Mouse (Mus musculus) kidney, embryonic 16.5 days (tissue): ENCODE results near the gene Rbm20. TPM values are rescaled to one million over a fixed set of nuclear protein-coding genes. Genes with fewer than 3 reads are reported as not detected.

Experiments used
- ATAC-seq: fragments of 200-750 bp; cut with Nextera tagmentation; 2 replicates; pipeline ENCODE4 v1.8.0; 2017; ENCODE audit warnings: moderate TSS enrichment; ENCODE audit not compliant: low FRiP score, low TSS enrichment
- H3K27ac ChIP-seq: fragments of 300-500 bp; sonication (generic); 2 replicates; pipeline ENCODE4 v1.5.1; 2014; ENCODE audit warnings: low read length
- H3K27me3 ChIP-seq: fragments of 300-500 bp; sonication (generic); 2 replicates; pipeline ENCODE4 v1.6.1; 2014; ENCODE audit warnings: low read length, control low read depth, mixed read lengths; ENCODE audit not compliant: insufficient read depth
- H3K36me3 ChIP-seq: fragments of 300-500 bp; sonication (generic); 2 replicates; pipeline ENCODE4 v1.6.1; 2014; ENCODE audit warnings: low read length, control low read depth, mixed read lengths; ENCODE audit not compliant: insufficient read depth
- H3K4me1 ChIP-seq: fragments of 300-500 bp; sonication (generic); 2 replicates; pipeline ENCODE4 v1.6.1; 2014; ENCODE audit warnings: low read length, control low read depth, mixed read lengths; ENCODE audit not compliant: insufficient read depth
- H3K4me2 ChIP-seq: fragments of 300-500 bp; sonication (generic); replicated peaks from 2 replicates; pipeline ENCODE4 v1.6.1; 2014; ENCODE audit warnings: low read depth, low read length
- H3K4me3 ChIP-seq: fragments of 300-500 bp; sonication (generic); 2 replicates; pipeline ENCODE4 v1.5.1; 2014; ENCODE audit warnings: mild to moderate bottlenecking, low read length
- H3K9ac ChIP-seq: fragments of 300-500 bp; sonication (generic); replicated peaks from 2 replicates; pipeline ENCODE4 v1.6.1; 2014; ENCODE audit warnings: low read length
- H3K9me3 ChIP-seq: fragments of 300-500 bp; sonication (generic); 2 replicates; pipeline ENCODE4 v1.6.1; 2016; ENCODE audit warnings: low read length, control low read depth
- WGBS: fragments of 180-500 bp; shearing (Covaris S2); extraction: QIAGEN DNeasy Blood & Tissue Kit; methylation state at CpG from one replicate; pipeline ENCODE4 v1.1.7; 2014; 5-methylcytosine and 5-hydroxymethylcytosine counted together
- polyA plus RNA-seq: library from polyadenylated mRNA; unstranded; fragments of >200 nt; fragmentation: Nextera tagmentation; extraction: Ambion mirVana; gene quantifications from 2 replicates; pipeline ENCODE4 v1.2.1, GENCODE M21; 2015

Gene Rbm20
- polyA plus RNA-seq, 1 experiment from 2014 or later: 2.5 TPM

- no peak overlapping the region for H3K27ac ChIP-seq
- WGBS: 56% methylated on average over 7 of the region's 7 CpGs
- H3K4me2 ChIP-seq: no peak overlapping the region
- no peaks in the 10 kb centered on the region for H3K27me3 ChIP-seq
- H3K4me3 ChIP-seq: no peak overlapping the region
- H3K9me3 ChIP-seq: no peaks in the 10 kb centered on the region
- no peak overlapping the region for H3K9ac ChIP-seq
- no peak for ATAC-seq
- peaks cover 24% of the 10 kb centered on the region for H3K4me1 ChIP-seq
- H3K36me3 ChIP-seq: no peaks in the 10 kb centered on the region
These were observed 184.2 kb downstream of the Rbm20 start for GRCm38 (mm10) chr19:53861346-53861745.

GRCm38 (mm10) chr19:53862573-53863246 is 185.6 kb downstream of the Rbm20 start:
- WGBS: 81% methylated on average over 8 of the region's 8 CpGs
- no peak overlapping the region for H3K4me3 ChIP-seq
- H3K9me3 ChIP-seq: no peaks in the 10 kb centered on the region
- H3K4me2 ChIP-seq: no peak overlapping the region
- H3K27me3 ChIP-seq: no peaks in the 10 kb centered on the region
- no peak for ATAC-seq
- peaks cover 21% of the 10 kb centered on the region for H3K4me1 ChIP-seq
- no peaks in the 10 kb centered on the region for H3K36me3 ChIP-seq
- H3K9ac ChIP-seq: no peak overlapping the region
- no peak overlapping the region for H3K27ac ChIP-seq

GRCm38 (mm10) chr19:53867238-53867637 is 190.1 kb downstream of the Rbm20 start:
- Histone ChIP-seq H3K4me2 (no peak overlapping the region), H3K4me1 (no peaks in the 10 kb centered on the region), H3K9ac (no peak overlapping the region), H3K36me3 (no peaks in the 10 kb centered on the region), H3K27me3 (no peaks in the 10 kb centered on the region), H3K4me3 (no peak overlapping the region), H3K9me3 (no peaks in the 10 kb centered on the region), H3K27ac (no peak overlapping the region)
- no peak for ATAC-seq

GRCm38 (mm10) chr19:53868125-53868524 is 191.0 kb downstream of the Rbm20 start:
- Histone ChIP-seq H3K9me3 (no peaks in the 10 kb centered on the region), H3K27ac (no peak overlapping the region), H3K27me3 (no peaks in the 10 kb centered on the region), H3K9ac (no peak overlapping the region), H3K4me1 (no peaks in the 10 kb centered on the region), H3K36me3 (no peaks in the 10 kb centered on the region), H3K4me3 (no peak overlapping the region), H3K4me2 (no peak overlapping the region)
- 84% methylated on average over 6 of the region's 6 CpGs for WGBS
- ATAC-seq: no peak

- Histone ChIP-seq H3K36me3 (no peaks in the 10 kb centered on the region), H3K27me3 (no peaks in the 10 kb centered on the region), H3K9ac (no peak overlapping the region), H3K9me3 (no peaks in the 10 kb centered on the region), H3K27ac (no peak overlapping the region), H3K4me2 (no peak overlapping the region), H3K4me1 (no peaks in the 10 kb centered on the region), H3K4me3 (no peak overlapping the region)
- no peak for ATAC-seq
- 97% methylated on average over 1 of the region's 1 CpGs for WGBS
These were observed 191.7 kb downstream of the Rbm20 start for GRCm38 (mm10) chr19:53868796-53869195.

- 85% methylated on average over 4 of the region's 4 CpGs for WGBS
- Histone ChIP-seq H3K4me3 (no peak overlapping the region), H3K9me3 (no peaks in the 10 kb centered on the region), H3K9ac (no peak overlapping the region), H3K36me3 (no peaks in the 10 kb centered on the region), H3K4me2 (no peak overlapping the region), H3K4me1 (no peaks in the 10 kb centered on the region), H3K27me3 (no peaks in the 10 kb centered on the region), H3K27ac (no peak overlapping the region)
- no peak for ATAC-seq
These were observed 192.6 kb downstream of the Rbm20 start for GRCm38 (mm10) chr19:53869427-53870385.

GRCm38 (mm10) chr19:53870568-53870967 is 193.5 kb downstream of the Rbm20 start:
- 74% methylated on average over 2 of the region's 2 CpGs for WGBS
- Histone ChIP-seq H3K4me3 (no peak overlapping the region), H3K4me2 (no peak overlapping the region), H3K9ac (no peak overlapping the region), H3K27me3 (no peaks in the 10 kb centered on the region), H3K4me1 (no peaks in the 10 kb centered on the region), H3K9me3 (no peaks in the 10 kb centered on the region), H3K36me3 (no peaks in the 10 kb centered on the region), H3K27ac (no peak overlapping the region)
- no peak for ATAC-seq

GRCm38 (mm10) chr19:53871502-53871901 is 194.4 kb downstream of the Rbm20 start:
- Histone ChIP-seq H3K27me3 (no peaks in the 10 kb centered on the region), H3K36me3 (no peaks in the 10 kb centered on the region), H3K4me3 (no peak overlapping the region), H3K9me3 (no peaks in the 10 kb centered on the region), H3K27ac (no peak overlapping the region), H3K9ac (no peak overlapping the region), H3K4me1 (no peaks in the 10 kb centered on the region), H3K4me2 (no peak overlapping the region)
- no peak for ATAC-seq
- whole genome bisulfite sequencing: 50% methylated on average over 6 of the region's 6 CpGs

GRCm38 (mm10) chr19:53872994-53873713 is 196.0 kb downstream of the Rbm20 start:
- H3K36me3 ChIP-seq: no peaks in the 10 kb centered on the region
- ATAC-seq: no peak
- no peak overlapping the region for H3K4me3 ChIP-seq
- H3K9ac ChIP-seq: no peak overlapping the region
- no peaks in the 10 kb centered on the region for H3K9me3 ChIP-seq
- no peak overlapping the region for H3K27ac ChIP-seq
- H3K27me3 ChIP-seq: no peaks in the 10 kb centered on the region
- 83% methylated on average over 6 of the region's 6 CpGs for WGBS
- H3K4me1 ChIP-seq: no peaks in the 10 kb centered on the region
- H3K4me2 ChIP-seq: no peak overlapping the region
